8 mouse cellular contexts compared by ENCODE assay signal in genomic region chr2:18048453-18049075, GRCm38 (mm10). TPM values are rescaled to one million over a fixed set of nuclear protein-coding genes. Genes with fewer than 3 reads are reported as not detected.
A peak's percentile ranks its signal among the peaks of the same experiment; 100 is the strongest.
DNase-seq lines count a peak whose midpoint lies in the region; ATAC-seq and TF ChIP-seq lines count a peak whose summit lies in the region.

Gene Skida1, minus strand, starts transcription at chr2:18049051.

- peak within 1 kb of the TSS; percentile 79 for H3K4me3 ChIP-seq in lung, embryonic 14.5 days (ENCODE audit: low read depth, low read length)
- H3K4me3 ChIP-seq in embryonic facial prominence, embryonic 12.5 days, result peak within 1 kb of the TSS; percentile 91
- peak within 1 kb of the TSS; percentile 90 for H3K4me3 ChIP-seq in hindbrain, embryonic 15.5 days
- peak within 1 kb of the TSS; percentile 79 for H3K4me3 ChIP-seq in liver, embryonic 12.5 days
- peak within 1 kb of the TSS; percentile 81 for H3K4me3 ChIP-seq in stomach, embryonic 15.5 days (replicated peaks)

- peak within 1 kb of the TSS; percentile 90 for H3K4me2 ChIP-seq in lung, embryonic 14.5 days
- H3K4me2 ChIP-seq in embryonic facial prominence, embryonic 12.5 days (replicated peaks), result peak within 1 kb of the TSS; percentile 79
- H3K4me2 ChIP-seq in hindbrain, embryonic 15.5 days, result peak within 1 kb of the TSS; percentile 90
- H3K4me2 ChIP-seq in liver, embryonic 12.5 days, result peak within 1 kb of the TSS; percentile 99
- H3K4me2 ChIP-seq in stomach, embryonic 15.5 days, result peak within 1 kb of the TSS; percentile 78

- no peaks in the 10 kb centered on the region for H3K36me3 ChIP-seq in lung, embryonic 14.5 days (ENCODE audit: insufficient read depth)
- no peaks in the 10 kb centered on the region for H3K36me3 ChIP-seq in embryonic facial prominence, embryonic 12.5 days
- H3K36me3 ChIP-seq in hindbrain, embryonic 15.5 days, result no peaks in the 10 kb centered on the region
- H3K36me3 ChIP-seq in liver, embryonic 12.5 days, result no peaks in the 10 kb centered on the region
- H3K36me3 ChIP-seq in stomach, embryonic 15.5 days, result no peaks in the 10 kb centered on the region

- H3K9me3 ChIP-seq in lung, embryonic 14.5 days (ENCODE audit: low read depth, low read length), result no peaks in the 10 kb centered on the region
- no peaks in the 10 kb centered on the region for H3K9me3 ChIP-seq in embryonic facial prominence, embryonic 12.5 days
- no peaks in the 10 kb centered on the region for H3K9me3 ChIP-seq in hindbrain, embryonic 15.5 days
- no peaks in the 10 kb centered on the region for H3K9me3 ChIP-seq in liver, embryonic 12.5 days (replicated peaks)
- no peaks in the 10 kb centered on the region for H3K9me3 ChIP-seq in stomach, embryonic 15.5 days

- WGBS in lung, embryonic 14.5 days, result 2% methylated on average over 17 of the region's 17 CpGs
- under 1% methylated on average over 17 of the region's 17 CpGs for WGBS in embryonic facial prominence, embryonic 12.5 days
- WGBS in hindbrain, embryonic 15.5 days, result under 1% methylated on average over 17 of the region's 17 CpGs
- WGBS in liver, embryonic 12.5 days (ENCODE audit: insufficient replicate concordance), result 3% methylated on average over 16 of the region's 17 CpGs
- WGBS in stomach, embryonic 15.5 days, result 2% methylated on average over 17 of the region's 17 CpGs

- peak within 1 kb of the TSS; percentile 99 for H3K9ac ChIP-seq in lung, embryonic 14.5 days
- peak within 1 kb of the TSS; percentile 100 for H3K9ac ChIP-seq in embryonic facial prominence, embryonic 12.5 days
- H3K9ac ChIP-seq in hindbrain, embryonic 15.5 days, result peak within 1 kb of the TSS; percentile 99
- H3K9ac ChIP-seq in liver, embryonic 12.5 days, result peak within 1 kb of the TSS; percentile 82
- H3K9ac ChIP-seq in stomach, embryonic 15.5 days, result peak within 1 kb of the TSS; percentile 84

- no peaks in the 10 kb centered on the region for H3K27me3 ChIP-seq in lung, embryonic 14.5 days (ENCODE audit: insufficient read depth, low read length)
- H3K27me3 ChIP-seq in embryonic facial prominence, embryonic 12.5 days, result no peaks in the 10 kb centered on the region
- H3K27me3 ChIP-seq in hindbrain, embryonic 15.5 days, result no peaks in the 10 kb centered on the region
- H3K27me3 ChIP-seq in liver, embryonic 12.5 days (replicated peaks), result peaks cover 80% of the 10 kb centered on the region
- no peaks in the 10 kb centered on the region for H3K27me3 ChIP-seq in stomach, embryonic 15.5 days (replicated peaks)

- H3K4me1 ChIP-seq in lung, embryonic 14.5 days (ENCODE audit: insufficient read depth), result peaks cover 14% of the 10 kb centered on the region
- peaks cover 21% of the 10 kb centered on the region for H3K4me1 ChIP-seq in embryonic facial prominence, embryonic 12.5 days
- H3K4me1 ChIP-seq in hindbrain, embryonic 15.5 days (replicated peaks), result peaks cover 37% of the 10 kb centered on the region
- H3K4me1 ChIP-seq in liver, embryonic 12.5 days, result peaks cover 45% of the 10 kb centered on the region
- H3K4me1 ChIP-seq in stomach, embryonic 15.5 days, result peaks cover 9% of the 10 kb centered on the region; the same call in 1 of the 2 replicates

- peak; percentile 54 for ATAC-seq in lung, embryonic 14.5 days (ENCODE audit: insufficient read depth)
- ATAC-seq in embryonic facial prominence, embryonic 12.5 days (ENCODE audit: insufficient number of reproducible peaks, insufficient read depth, low FRiP score, low TSS enrichment), result no peak
- peak; percentile 78 for ATAC-seq in hindbrain, embryonic 15.5 days (ENCODE audit: low FRiP score, low read depth)
- ATAC-seq in liver, embryonic 12.5 days, result no peak
- peak; percentile 45 for ATAC-seq in stomach, embryonic 15.5 days (ENCODE audit: insufficient read depth, low FRiP score, low read depth)

- DNase-seq in lung, embryonic 14.5 days, result peak; percentile 88
- DNase-seq in lung, postnatal 10 days, result no peak
- DNase-seq in spleen, postnatal 36 days (ENCODE audit: low spot score in 2 of 2), result no peak
- no peak for DNase-seq in thymus, postnatal 4 days

- no peak for TF ChIP-seq CTCF in lung, embryonic 14.5 days (IDR thresholded peaks at IDR 0.05; ENCODE audit: low read depth)

- H3K27ac ChIP-seq in lung, embryonic 14.5 days (ENCODE audit: low read depth), result peak within 1 kb of the TSS; percentile 99
- peak within 1 kb of the TSS; percentile 100 for H3K27ac ChIP-seq in embryonic facial prominence, embryonic 12.5 days
- peak within 1 kb of the TSS; percentile 100 for H3K27ac ChIP-seq in hindbrain, embryonic 15.5 days (replicated peaks)
- peak within 1 kb of the TSS; percentile 85 for H3K27ac ChIP-seq in liver, embryonic 12.5 days
- H3K27ac ChIP-seq in stomach, embryonic 15.5 days, result peak within 1 kb of the TSS; percentile 97

RNA-seq across cellular contexts. Expression of gene Skida1, which starts in this region (rescaled TPM):
- 8.3 and 8.5 TPM in 2 replicates for polyA plus RNA-seq in lung, embryonic 14.5 days (2014; fragmentation: Nextera tagmentation; extraction: Ambion mirVana)
- 14.2 and 14.7 TPM in 2 replicates for polyA plus RNA-seq in embryonic facial prominence, embryonic 12.5 days (2016; fragmentation: Nextera tagmentation; extraction: Ambion mirVana)
- polyA plus RNA-seq in hindbrain, embryonic 15.5 days (2015; fragmentation: Nextera tagmentation; extraction: Ambion mirVana), result 6.5 and 7.1 TPM in 2 replicates
- 1.0 and 1.2 TPM in 2 replicates for polyA plus RNA-seq in liver, embryonic 12.5 days (2016; fragmentation: Nextera tagmentation; extraction: Ambion mirVana)
- 4.0 TPM in 2 replicates for polyA plus RNA-seq in stomach, embryonic 15.5 days (2015; fragmentation: Nextera tagmentation; extraction: Ambion mirVana)

Comparison
In these comparisons a context has a peak if more than half of its experiments do, and no peak if none do; other contexts are left out.
1. ATAC-seq: peak in lung, embryonic 14.5 days (single experiment), hindbrain, embryonic 15.5 days (single experiment) and stomach, embryonic 15.5 days (single experiment); none in embryonic facial prominence, embryonic 12.5 days (single experiment) and liver, embryonic 12.5 days (single experiment).
2. Peak in every context shown above with its lines, with median percentiles within 50 percentile points of each other: H3K27ac ChIP-seq, H3K4me2 ChIP-seq, H3K4me3 ChIP-seq and H3K9ac ChIP-seq.